9 mouse cellular contexts compared by ENCODE assay signal in genomic region chr3:158559691-158560650, GRCm38 (mm10). TPM values are rescaled to one million over a fixed set of nuclear protein-coding genes. Genes with fewer than 3 reads are reported as not detected.
DNase-seq lines count a peak whose midpoint lies in the region; ATAC-seq and TF ChIP-seq lines count a peak whose summit lies in the region.
"Had no signal": no experiment of that assay in that cellular context is flagged by ENCODE, and none has a peak within 500 bp of the region (broad histone marks: within the 10 kb centered on the region; RNA-seq: fewer than 3 reads in every experiment).

No protein-coding gene starts in this region.

- H3K9ac ChIP-seq in embryonic facial prominence, embryonic 12.5 days = no peak overlapping the region
- H3K9ac ChIP-seq in intestine, embryonic 14.5 days (ENCODE audit: low read length) = peak overlapping the region; percentile 53
- no peak overlapping the region for H3K9ac ChIP-seq in limb, embryonic 15.5 days
- H3K9ac ChIP-seq in stomach, embryonic 16.5 days (ENCODE audit: low read length) = peak overlapping the region; percentile 71

- TF ChIP-seq CTCF in gastrocnemius, adult 2 months (IDR thresholded peaks at IDR 0.05) = no peak

- peaks cover 38% of the 10 kb centered on the region for H3K27me3 ChIP-seq in embryonic facial prominence, embryonic 12.5 days
- peaks cover 29% of the 10 kb centered on the region for H3K27me3 ChIP-seq in intestine, embryonic 14.5 days (replicated peaks; ENCODE audit: control insufficient read depth, insufficient read depth, low read length)
- H3K27me3 ChIP-seq in limb, embryonic 15.5 days = peaks cover 39% of the 10 kb centered on the region
- peaks cover 23% of the 10 kb centered on the region for H3K27me3 ChIP-seq in stomach, embryonic 16.5 days (ENCODE audit: control insufficient read depth, insufficient read depth, low read length)

- ATAC-seq in embryonic facial prominence, embryonic 12.5 days (ENCODE audit: insufficient number of reproducible peaks, insufficient read depth, low FRiP score, low TSS enrichment) = no peak
- ATAC-seq in intestine, embryonic 14.5 days (replicated peaks; ENCODE audit: low FRiP score, low TSS enrichment, low read depth) = no peak
- ATAC-seq in limb, embryonic 15.5 days (ENCODE audit: insufficient number of reproducible peaks, low FRiP score, low TSS enrichment, low read depth) = no peak
- peak; percentile 39; the same call in 1 of the 2 replicates for ATAC-seq in stomach, embryonic 16.5 days (ENCODE audit: insufficient read depth, low FRiP score)

- peak overlapping the region; percentile 98 for H3K4me2 ChIP-seq in embryonic facial prominence, embryonic 12.5 days (replicated peaks)
- peak overlapping the region; percentile 98 for H3K4me2 ChIP-seq in intestine, embryonic 14.5 days (ENCODE audit: low read length)
- H3K4me2 ChIP-seq in limb, embryonic 15.5 days = peak overlapping the region; percentile 98
- peak overlapping the region; percentile 96 for H3K4me2 ChIP-seq in stomach, embryonic 16.5 days (ENCODE audit: low read depth, low read length)

- no peaks in the 10 kb centered on the region for H3K9me3 ChIP-seq in embryonic facial prominence, embryonic 12.5 days
- no peaks in the 10 kb centered on the region for H3K9me3 ChIP-seq in intestine, embryonic 14.5 days (ENCODE audit: control insufficient read depth, low read length)
- H3K9me3 ChIP-seq in limb, embryonic 15.5 days = no peaks in the 10 kb centered on the region
- no peaks in the 10 kb centered on the region for H3K9me3 ChIP-seq in stomach, embryonic 16.5 days (replicated peaks; ENCODE audit: control insufficient read depth, low read length)

- H3K4me1 ChIP-seq in embryonic facial prominence, embryonic 12.5 days = peaks cover 9% of the 10 kb centered on the region; the same call in 1 of the 2 replicates
- peaks cover 7% of the 10 kb centered on the region; the same call in 1 of the 2 replicates for H3K4me1 ChIP-seq in intestine, embryonic 14.5 days (replicated peaks; ENCODE audit: control insufficient read depth, insufficient read depth, low read length)
- peaks cover 22% of the 10 kb centered on the region for H3K4me1 ChIP-seq in limb, embryonic 15.5 days
- peaks cover 5% of the 10 kb centered on the region; the same call in 1 of the 2 replicates for H3K4me1 ChIP-seq in stomach, embryonic 16.5 days (ENCODE audit: control insufficient read depth, insufficient read depth, low read length)

- 1% methylated on average over 18 of the region's 18 CpGs for WGBS in embryonic facial prominence, embryonic 12.5 days
- WGBS in intestine, embryonic 14.5 days = 5% methylated on average over 18 of the region's 18 CpGs
- whole genome bisulfite sequencing in limb, embryonic 15.5 days = 3% methylated on average over 18 of the region's 18 CpGs
- WGBS in stomach, embryonic 16.5 days = 4% methylated on average over 18 of the region's 18 CpGs

- no peak overlapping the region for H3K27ac ChIP-seq in embryonic facial prominence, embryonic 12.5 days
- no peak overlapping the region for H3K27ac ChIP-seq in intestine, embryonic 14.5 days (ENCODE audit: low read depth)
- H3K27ac ChIP-seq in limb, embryonic 15.5 days = no peak overlapping the region
- H3K27ac ChIP-seq in stomach, embryonic 16.5 days (ENCODE audit: low read length) = no peak overlapping the region; the same call in 1 of the 2 replicates
- no peak overlapping the region for H3K27ac ChIP-seq in gastrocnemius, adult 2 months

- intact Hi-C loops in gastrocnemius, adult 2 months (cut with DNase I) = no loop called here

- peak overlapping the region; percentile 60 for H3K4me3 ChIP-seq in embryonic facial prominence, embryonic 12.5 days
- H3K4me3 ChIP-seq in intestine, embryonic 14.5 days (ENCODE audit: low read depth, low read length) = peak overlapping the region; percentile 70
- H3K4me3 ChIP-seq in limb, embryonic 15.5 days = peak overlapping the region; percentile 57
- H3K4me3 ChIP-seq in stomach, embryonic 16.5 days (replicated peaks; ENCODE audit: low read length) = peak overlapping the region; percentile 66
- H3K4me3 ChIP-seq in gastrocnemius, adult 2 months = no peak overlapping the region

- no peaks in the 10 kb centered on the region for H3K36me3 ChIP-seq in embryonic facial prominence, embryonic 12.5 days
- no peaks in the 10 kb centered on the region for H3K36me3 ChIP-seq in intestine, embryonic 14.5 days (ENCODE audit: control insufficient read depth, insufficient read depth, low read length)
- no peaks in the 10 kb centered on the region for H3K36me3 ChIP-seq in limb, embryonic 15.5 days
- H3K36me3 ChIP-seq in stomach, embryonic 16.5 days (ENCODE audit: control insufficient read depth, insufficient read depth, low read length) = no peaks in the 10 kb centered on the region

- DNase-seq in cerebellum, postnatal 25 days = peak; percentile 11 to 17
- DNase-seq in cerebellum, adult 11 months = no peak
- DNase-seq in intestine, embryonic 14.5 days (ENCODE audit: low spot score) = peak; percentile 54
- DNase-seq in thymus, adult 18-20 months = no peak
- DNase-seq in gastrocnemius, adult 2 months = no peak

RNA-seq across cellular contexts. Expression of gene Lrrc7, which starts 2.0 kb away (rescaled TPM):
- 1.9 and 2.3 TPM in 2 replicates for polyA plus RNA-seq in embryonic facial prominence, embryonic 12.5 days (2016; fragmentation: Nextera tagmentation; extraction: Ambion mirVana)
- 3.0 and 3.3 TPM in 2 replicates for polyA plus RNA-seq in intestine, embryonic 14.5 days (2014; fragmentation: Nextera tagmentation; extraction: Ambion mirVana)
- polyA plus RNA-seq in limb, embryonic 15.5 days (2015; fragmentation: Nextera tagmentation; extraction: Ambion mirVana) = 0.92 and 1.2 TPM in 2 replicates
- 0.84 and 1.2 TPM in 2 replicates for polyA plus RNA-seq in stomach, embryonic 16.5 days (2015; fragmentation: Nextera tagmentation; extraction: Ambion mirVana)
- total RNA-seq in gastrocnemius, adult 2 months (2021) = not detected
- polyA plus RNA-seq: small intestine, adult 2 months had no signal

Comparison
In these comparisons a context has a peak if more than half of its experiments do, and no peak if none do; other contexts are left out.
1. DNase-seq: peak in cerebellum, postnatal 25 days (2 of 2) and intestine, embryonic 14.5 days (single experiment); none in cerebellum, adult 11 months (single experiment), thymus, adult 18-20 months (0 of 2) and gastrocnemius, adult 2 months (single experiment).
2. H3K9ac ChIP-seq: peak in intestine, embryonic 14.5 days (single experiment) and stomach, embryonic 16.5 days (single experiment); none in embryonic facial prominence, embryonic 12.5 days (single experiment) and limb, embryonic 15.5 days (single experiment).
3. Peak in every context shown above with its lines, with median percentiles within 50 percentile points of each other: H3K4me2 ChIP-seq.